Mouse (Mus musculus): Measurements from ENCODE around the gene Aldh6a1.

DNA sequence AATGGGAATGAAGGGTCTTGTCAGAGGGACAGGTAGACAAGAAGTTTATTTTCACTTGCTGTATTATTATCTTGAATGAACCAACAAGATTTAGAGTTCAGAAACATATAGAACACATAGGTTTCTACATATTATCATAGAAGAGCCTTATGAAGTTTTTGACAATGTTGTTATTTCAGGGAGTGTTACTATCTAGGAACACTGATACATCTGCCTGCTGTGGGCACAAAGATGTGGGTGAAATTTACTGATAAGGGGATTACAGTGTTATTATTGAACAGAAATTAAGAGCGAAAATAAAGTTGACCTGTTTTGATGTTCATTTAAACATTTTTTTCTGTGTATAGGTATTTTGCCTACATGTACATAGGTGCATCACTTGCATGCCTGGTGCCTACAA lies 46.0 kb upstream of the Aldh6a1 start:
- TF ChIP-seq POLR2A (IDR thresholded peaks at IDR 0.05; ENCODE audit: borderline replicate concordance, extremely low read depth, low read depth, low read length) (no peak), CTCF (IDR thresholded peaks at IDR 0.05; ENCODE audit: insufficient read depth, low read length) (no peak)
